Mouse (Mus musculus) kidney, adult 2 months (tissue): Measurements from ENCODE around the gene Cdh4.

Experiments used
- CTCF ChIP-seq: fragments of 200-500 bp; conservative IDR thresholded peaks from 2 replicates; pipeline ENCODE4 v1.5.1; 2011; ENCODE audit warnings: low read depth, mild to moderate bottlenecking, control low read depth, low read length, moderate library complexity, mixed read lengths; ENCODE audit not compliant: insufficient read depth, insufficient read length
- POLR2A ChIP-seq: fragments of 200-500 bp; IDR thresholded peaks from one replicate; pipeline ENCODE4 v1.6.1; 2011; ENCODE audit warnings: low read depth, low read length, control low read depth

DNA sequence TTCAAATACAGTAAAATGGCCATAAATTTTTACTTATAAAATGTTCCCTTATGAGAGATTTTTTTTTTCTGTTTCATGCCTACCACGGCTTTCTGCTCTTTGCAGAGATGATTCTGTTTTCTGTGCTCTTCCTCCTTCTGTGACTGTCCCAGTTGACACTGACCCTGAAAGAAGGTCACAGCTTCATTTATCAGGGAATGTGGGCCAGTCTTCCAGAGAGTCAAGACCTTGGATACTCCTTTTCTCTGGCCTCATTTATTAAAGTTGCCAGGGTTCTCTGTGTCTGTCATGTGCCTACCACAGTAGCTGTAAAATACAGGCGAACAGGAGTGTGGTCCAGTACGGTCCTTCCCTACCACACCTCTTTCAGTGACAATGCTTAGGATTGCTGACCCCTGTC is 162.5 kb downstream of the Cdh4 start:
- TF ChIP-seq CTCF, result no peak
- TF ChIP-seq POLR2A, result no peak
